Mouse (Mus musculus): ENCODE measurements around the gene Dach1.

DNA sequence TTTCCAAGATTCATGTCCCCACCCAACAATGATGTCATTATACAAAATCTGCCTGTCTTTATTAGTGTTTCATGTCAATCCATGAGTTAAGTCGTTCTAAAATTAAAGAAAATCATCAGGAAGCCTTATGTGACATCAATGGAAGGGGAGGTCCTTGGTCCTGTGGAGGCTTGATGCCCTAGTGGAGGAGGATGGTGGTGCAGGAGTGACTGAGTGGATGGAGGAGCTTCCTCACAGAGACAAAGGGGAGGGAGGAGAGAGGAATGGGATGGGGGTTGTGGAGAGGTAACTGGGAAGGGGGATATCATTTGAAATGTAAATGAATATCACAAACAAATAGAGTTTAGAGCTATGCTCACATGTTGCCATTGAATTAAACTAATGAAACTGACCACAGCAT lies 287.6 kb downstream of the Dach1 start:
- TF ChIP-seq POLR2A (IDR thresholded peaks at IDR 0.05; ENCODE audit: insufficient read depth, low read length) (no peak), CTCF (IDR thresholded peaks at IDR 0.05; ENCODE audit: low read depth, low read length) (no peak), EP300 (IDR thresholded peaks at IDR 0.05; ENCODE audit: insufficient read depth, low read depth, low read length) (no peak)

All from ES-Bruce4 (cell line).